Mouse (Mus musculus) ES-Bruce4 (cell line): ENCODE data around the gene Atl2.

ENCODE experiments used
- CTCF ChIP-seq: IDR thresholded peaks from one replicate; pipeline ENCODE4 v1.8.1; 2011; ENCODE audit warnings: low read depth, low read length
- POLR2A ChIP-seq: IDR thresholded peaks from one replicate; pipeline ENCODE4 v1.8.1; 2011; ENCODE audit warnings: low read length; ENCODE audit not compliant: insufficient read depth

DNA sequence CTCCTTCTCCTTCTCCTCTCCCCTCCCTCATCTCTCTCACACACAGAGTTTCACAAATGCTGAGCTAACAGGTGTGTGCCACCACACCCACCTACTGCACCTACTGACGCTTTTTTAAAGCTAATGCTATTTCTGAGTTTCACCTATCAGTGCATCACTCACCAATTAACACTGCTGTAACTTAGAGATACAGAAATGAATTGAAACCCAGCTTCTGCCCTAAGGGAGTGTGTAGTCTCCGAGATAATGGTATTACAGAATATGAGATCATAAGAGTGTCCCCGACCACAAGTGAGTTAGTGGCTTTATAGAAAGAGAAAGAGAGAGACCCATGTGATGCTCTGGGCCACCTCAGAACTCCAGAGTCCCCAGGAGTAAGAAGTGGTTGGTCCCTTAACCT is 43.2 kb upstream of the Atl2 start:
- TF ChIP-seq POLR2A = no peak
- TF ChIP-seq CTCF = no peak
